Mouse (Mus musculus): Measurements from ENCODE around the gene Nprl3.

DNA sequence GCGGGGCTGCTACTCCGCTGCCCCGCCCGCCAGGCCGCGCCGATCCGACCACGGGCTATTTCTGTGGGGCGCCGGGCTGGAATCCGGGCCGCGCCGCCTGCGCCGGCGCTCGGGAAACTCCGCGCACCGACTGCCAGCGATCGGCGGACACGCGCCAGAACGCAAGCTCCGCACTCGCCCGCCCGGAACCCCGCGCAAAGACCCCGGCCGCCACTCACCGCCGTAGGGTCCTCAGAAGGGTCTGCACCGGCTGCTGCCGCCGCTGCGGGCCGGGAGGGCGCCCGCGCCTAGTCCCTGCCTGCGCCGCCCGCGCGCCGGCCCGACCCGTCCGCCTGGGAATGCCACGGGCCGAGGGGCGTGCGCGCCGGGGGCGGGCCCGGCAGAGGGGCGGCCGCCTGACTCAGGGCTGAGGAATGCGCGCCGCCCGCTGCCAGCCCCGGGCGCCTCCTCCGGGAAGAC lies 45.5 kb downstream of the Nprl3 start, which contains the start of gene Rhbdf1:
- TF ChIP-seq POLR2A (IDR thresholded peaks at IDR 0.05; ENCODE audit: insufficient read depth, low read depth, low read length), result 0 out of 2 replicates have a peak, but pooled peaks have one; percentile 14
- no peak for TF ChIP-seq EP300 (IDR thresholded peaks at IDR 0.05; ENCODE audit: insufficient read depth, low read depth, low read length)
